Mouse (Mus musculus) CH12.LX (cell line): ENCODE data around the gene Fzd5. TPM values are rescaled to one million over a fixed set of nuclear protein-coding genes. Genes with fewer than 3 reads are reported as not detected.

Source experiments
- DNase-seq: peaks from one replicate; pipeline ENCODE4 v3.0.0-alpha.2; 2013; ENCODE audit errors: extremely low read depth
- H3K27ac ChIP-seq: 2 replicates; pipeline ENCODE4 v1.5.1; 2012; ENCODE audit warnings: low read depth, mild to moderate bottlenecking, control low read depth, moderate library complexity; ENCODE audit not compliant: insufficient read depth
- H3K27me3 ChIP-seq: replicated peaks from 2 replicates; pipeline ENCODE3; 2012; ENCODE audit warnings: inconsistent platforms
- H3K36me3 ChIP-seq, 2 experiments: replicated peaks in 1 of 2; 2 replicates each; pipeline versions ENCODE3 to v1.6.1; 2012; ENCODE audit warnings: inconsistent platforms in 1 of 2, low read length in 1 of 2, mild to moderate bottlenecking in 1 of 2, mixed read lengths in 1 of 2, moderate library complexity in 1 of 2; ENCODE audit not compliant: control insufficient read depth in 1 of 2, insufficient read depth in 1 of 2
- H3K4me1 ChIP-seq, 2 experiments: 2 replicates each; pipeline ENCODE4 v1.6.1; 2012; ENCODE audit warnings: inconsistent platforms in 1 of 2, moderate library complexity in 1 of 2; ENCODE audit not compliant: insufficient read depth in 2 of 2, control insufficient read depth in 1 of 2
- H3K4me2 ChIP-seq: 2 replicates; pipeline ENCODE4 v1.6.1; 2012; ENCODE audit warnings: low read depth, mild to moderate bottlenecking, control low read depth; ENCODE audit not compliant: poor library complexity, insufficient read depth, severe bottlenecking
- H3K4me3 ChIP-seq, 3 experiments: fragments of 150-350 bp in 1 of 3; sonication (generic) in 1 of 3; replicated peaks in 1 of 3; 2 replicates each; pipeline versions ENCODE3 to v1.5.1; 2011 to 2012; ENCODE audit warnings: low read depth in 2 of 3, low read length in 2 of 3, mild to moderate bottlenecking in 2 of 3, moderate library complexity in 2 of 3, control low read depth in 1 of 3, improper control_type of control experiment in 1 of 3, inconsistent platforms in 1 of 3, mixed read lengths in 1 of 3; ENCODE audit not compliant: poor library complexity in 1 of 3
- H3K79me2 ChIP-seq: replicated peaks from 2 replicates; pipeline ENCODE4 v1.6.1; 2012; ENCODE audit warnings: mild to moderate bottlenecking, moderate library complexity; ENCODE audit not compliant: control insufficient read depth, poor library complexity, insufficient read depth, severe bottlenecking; ENCODE audit errors: extremely low read depth
- H3K9ac ChIP-seq: 2 replicates; pipeline ENCODE4 v1.6.1; 2012; ENCODE audit warnings: low read depth, mild to moderate bottlenecking, control low read depth, moderate library complexity; ENCODE audit not compliant: insufficient read depth
- H3K9me3 ChIP-seq: replicated peaks from 2 replicates; pipeline ENCODE3; 2012; ENCODE audit warnings: low read length, inconsistent platforms, mixed read lengths
- BHLHE40 ChIP-seq: IDR thresholded peaks from 2 replicates; pipeline ENCODE4 v1.6.1; 2011; ENCODE audit warnings: mild to moderate bottlenecking, low read depth, low read length, improper control_type of control experiment
- CHD1 ChIP-seq: IDR thresholded peaks from 2 replicates; pipeline ENCODE4 v1.6.1; 2012; ENCODE audit warnings: low read depth, low read length, improper control_type of control experiment, inconsistent platforms
- CHD2 ChIP-seq: IDR thresholded peaks from 2 replicates; pipeline ENCODE4 v1.6.1; 2011; ENCODE audit warnings: low read length, improper control_type of control experiment
- GABPA ChIP-seq: IDR thresholded peaks from 2 replicates; pipeline ENCODE4 v1.6.1; 2012; ENCODE audit warnings: low read depth, low read length, improper control_type of control experiment, inconsistent platforms; ENCODE audit not compliant: insufficient replicate concordance
- IRF4 ChIP-seq: IDR thresholded peaks from 2 replicates; pipeline ENCODE4 v1.6.1; 2014; ENCODE audit warnings: low read depth, mild to moderate bottlenecking, inconsistent platforms, low read length, improper control_type of control experiment
- JUN ChIP-seq: IDR thresholded peaks from 2 replicates; pipeline ENCODE4 v1.6.1; 2011; ENCODE audit warnings: low read depth, mild to moderate bottlenecking, low read length, improper control_type of control experiment, moderate library complexity; ENCODE audit not compliant: insufficient read depth
- KAT2A ChIP-seq: IDR thresholded peaks from 2 replicates; pipeline ENCODE4 v1.6.1; 2012; ENCODE audit warnings: low read length, improper control_type of control experiment, inconsistent platforms; ENCODE audit not compliant: insufficient replicate concordance
- MAZ ChIP-seq: IDR thresholded peaks from 2 replicates; pipeline ENCODE4 v1.6.1; 2012; ENCODE audit warnings: low read depth, mild to moderate bottlenecking, inconsistent platforms, low read length, improper control_type of control experiment, moderate library complexity
- MYC ChIP-seq: IDR thresholded peaks from 2 replicates; pipeline ENCODE4 v1.6.1; 2011; ENCODE audit warnings: low read depth, mild to moderate bottlenecking, improper control_type of control experiment, low read length
- SIN3A ChIP-seq: IDR thresholded peaks from 2 replicates; pipeline ENCODE4 v1.6.1; 2012; ENCODE audit warnings: low read length, improper control_type of control experiment, inconsistent platforms
- TCF12 ChIP-seq: IDR thresholded peaks from 2 replicates; pipeline ENCODE4 v1.6.1; 2014; ENCODE audit warnings: low read depth, mild to moderate bottlenecking, inconsistent platforms, low read length, improper control_type of control experiment
- UBTF ChIP-seq: IDR thresholded peaks from 2 replicates; pipeline ENCODE4 v1.6.1; 2012; ENCODE audit warnings: low read depth, mild to moderate bottlenecking, inconsistent platforms, low read length, improper control_type of control experiment, moderate library complexity
- ZMIZ1 ChIP-seq: IDR thresholded peaks from 2 replicates; pipeline ENCODE4 v1.6.1; 2012; ENCODE audit warnings: low read depth, mild to moderate bottlenecking, inconsistent platforms, low read length, improper control_type of control experiment
- dilution Hi-C: fragments of 300-500 bp; cut with MboI; formaldehyde crosslinking; loops from 2 replicates; pipeline ENCODE4 v1.14.3; 2020; ENCODE audit warnings: low sequenced_read_pairs; ENCODE audit not compliant: extremely low pct_unique_long_range_greater_than_20kb, extremely low pct_ligation_motif_present
- in situ Hi-C: fragments of 300-500 bp; cut with MboI; formaldehyde crosslinking; loops from 3 replicates; pipeline ENCODE4 v1.14.3; 2019; ENCODE audit warnings: low sequenced_read_pairs, low pct_ligation_motif_present, low pct_unique_long_range_greater_than_20kb, mixed read lengths
- polyA plus RNA-seq: library from polyadenylated mRNA; unstranded; fragments of >175 nt; gene quantifications from 2 replicates; pipeline ENCODE4 v1.2.1, GENCODE M21; 2012; ENCODE audit warnings: low read depth; ENCODE audit not compliant: insufficient read length
- total RNA-seq, 2 experiments: library from RNA; depleted of rRNA; stranded (reverse); fragments of 300-350 nt in 1 of 2; fragments of >200 nt in 1 of 2; gene quantifications; 2 replicates each; pipeline ENCODE4 v1.2.3; 2012 to 2014

Gene Fzd5
- total and polyA plus RNA-seq, 3 experiments, result 0.40 to 1.1 (median 0.47) TPM

DNA sequence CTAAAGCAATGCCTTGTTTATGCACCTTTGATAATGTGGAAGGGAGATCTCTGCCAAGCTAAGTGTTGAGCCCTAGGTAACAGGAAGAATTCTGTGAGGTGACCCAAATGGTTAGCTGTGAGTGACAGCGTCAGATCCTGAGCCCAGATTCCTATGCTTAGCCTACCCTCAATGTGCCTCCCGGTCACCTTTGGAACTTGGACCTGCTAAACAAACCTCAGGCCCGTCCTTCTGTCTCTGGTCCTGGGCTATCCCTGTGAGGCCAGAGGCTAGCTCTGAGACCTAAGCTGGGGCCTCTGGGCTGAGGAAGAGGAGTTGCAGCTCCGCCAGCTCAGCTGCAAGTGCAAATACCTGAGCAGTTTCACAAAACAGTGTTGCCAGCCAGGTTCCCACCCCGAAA, 17.1 kb upstream of the Fzd5 start:
- dilution Hi-C loops, result no loop called here
- H3K27ac ChIP-seq, result no peak overlapping the region
- no peak overlapping the region for H3K4me3 ChIP-seq
- in situ Hi-C loops, result no loop called here
- H3K36me3 ChIP-seq, result no peaks in the 10 kb centered on the region
- H3K4me2 ChIP-seq, result no peak overlapping the region
- H3K9me3 ChIP-seq, result no peaks in the 10 kb centered on the region
- peaks cover 2% of the 10 kb centered on the region for H3K27me3 ChIP-seq
- H3K79me2 ChIP-seq, result no peaks in the 10 kb centered on the region
- TF ChIP-seq MYC, result no peak
- no peak for TF ChIP-seq BHLHE40
- H3K4me1 ChIP-seq, result no peaks in the 10 kb centered on the region
- DNase-seq, result no peak
- H3K9ac ChIP-seq, result no peak overlapping the region

- H3K9ac ChIP-seq, result no peak overlapping the region
- no peak overlapping the region for H3K4me2 ChIP-seq
- H3K4me3 ChIP-seq, result no peak overlapping the region
- in situ Hi-C loops (no loop called here), dilution Hi-C loops (no loop called here)
- no peaks in the 10 kb centered on the region for H3K9me3 ChIP-seq
- DNase-seq, result no peak
- no peak for TF ChIP-seq MAZ
- peaks cover 2% of the 10 kb centered on the region for H3K27me3 ChIP-seq
- no peaks in the 10 kb centered on the region for H3K4me1 ChIP-seq
- no peaks in the 10 kb centered on the region for H3K36me3 ChIP-seq
- no peaks in the 10 kb centered on the region for H3K79me2 ChIP-seq
- H3K27ac ChIP-seq, result no peak overlapping the region
These were observed 16.1 kb upstream of the Fzd5 start for GRCm38 (mm10) chr1:64753668-64754067.

- no peaks in the 10 kb centered on the region for H3K36me3 ChIP-seq
- no peaks in the 10 kb centered on the region for H3K79me2 ChIP-seq
- no peak overlapping the region for H3K4me2 ChIP-seq
- in situ Hi-C loops (no loop called here), dilution Hi-C loops (no loop called here)
- H3K4me3 ChIP-seq, result no peak overlapping the region
- no peaks in the 10 kb centered on the region for H3K9me3 ChIP-seq
- H3K4me1 ChIP-seq, result no peaks in the 10 kb centered on the region
- no peak overlapping the region for H3K9ac ChIP-seq
- H3K27ac ChIP-seq, result no peak overlapping the region
- TF ChIP-seq KAT2A (no peak), SIN3A (no peak), TCF12 (no peak), BHLHE40 (no peak), IRF4 (no peak), UBTF (no peak), JUN (no peak), CHD1 (no peak), GABPA (no peak), ZMIZ1 (no peak), CHD2 (no peak)
- DNase-seq, result no peak
- H3K27me3 ChIP-seq, result peaks cover 2% of the 10 kb centered on the region
These were observed 15.6 kb upstream of the Fzd5 start for GRCm38 (mm10) chr1:64753109-64753508.
